Mouse (Mus musculus) erythroblast, embryonic 14.5 days (primary cell): ENCODE measurements around the gene Vps33b.

Experiments used
- GATA1 ChIP-seq: IDR thresholded peaks from 2 replicates; pipeline ENCODE4 v1.6.1; 2012; ENCODE audit warnings: low read length, inconsistent platforms, mixed read lengths
- TAL1 ChIP-seq: IDR thresholded peaks from 3 replicates; pipeline ENCODE4 v1.6.1; 2012; ENCODE audit warnings: low read length, inconsistent platforms, mixed read lengths

DNA sequence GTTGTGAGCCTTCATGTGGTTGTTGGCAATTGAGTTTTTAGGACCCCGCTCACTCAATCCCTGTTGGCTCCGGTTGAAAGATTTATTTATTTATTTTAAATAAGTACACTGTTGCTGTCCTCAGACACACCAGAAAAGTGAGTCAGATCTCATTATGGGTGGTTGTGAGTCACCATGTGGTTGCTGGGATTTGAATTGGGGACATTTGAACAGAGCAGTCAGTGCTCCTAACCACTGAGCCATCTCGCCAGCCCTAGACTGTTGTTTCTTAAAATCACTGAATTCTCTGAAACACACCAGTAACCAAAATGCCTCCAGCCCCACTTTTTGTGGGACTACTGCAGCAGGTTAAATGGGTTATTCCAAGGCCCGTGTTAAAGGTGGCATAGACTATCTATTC, 29.3 kb downstream of the Vps33b start:
- TF ChIP-seq GATA1 (no peak), TAL1 (no peak)
